ENCODE assay signal across 18 mouse cellular contexts in genomic region chr8:78940049-78940448, GRCm38 (mm10).
A peak's percentile ranks its signal among the peaks of the same experiment; 100 is the strongest.
DNase-seq lines count a peak whose midpoint lies in the region; ATAC-seq and TF ChIP-seq lines count a peak whose summit lies in the region.
"Had no signal": no experiment of that assay in that cellular context is flagged by ENCODE, and none has a peak within 500 bp of the region (broad histone marks: within the 10 kb centered on the region; RNA-seq: fewer than 3 reads in every experiment).

No protein-coding gene starts in this region.

- H3K9ac ChIP-seq in heart, embryonic 15.5 days = no peak overlapping the region
- no peak overlapping the region for H3K9ac ChIP-seq in forebrain, embryonic 15.5 days (replicated peaks)
- H3K9ac ChIP-seq: hindbrain, embryonic 15.5 days; liver, embryonic 12.5 days; lung, embryonic 14.5 days; midbrain, embryonic 13.5 days; stomach, embryonic 15.5 days had no signal

- TF ChIP-seq CTCF in left cerebral cortex, adult 2 months (IDR thresholded peaks at IDR 0.05) = no peak
- no peak for TF ChIP-seq CTCF in kidney, adult 2 months (conservative IDR thresholded peaks at IDR 0.05; ENCODE audit: insufficient read depth, insufficient read length, low read depth, low read length)

- DNase-seq in left cerebral cortex, adult 2 months (ENCODE audit: extremely low spot score in 1 of 2, low spot score in 2 of 2) = no peak
- no peak for DNase-seq in left cerebral cortex, postnatal 25 days (ENCODE audit: low spot score in 2 of 2)
- DNase-seq in MN1 (ENCODE audit: low spot score) = peak; percentile 90
- no peak for DNase-seq in kidney, adult 2 months
- no peak for DNase-seq in cerebellum, postnatal 4 days (ENCODE audit: low spot score in 2 of 2)
- DNase-seq: cerebellum, adult 9-10 months; gastrocnemius, postnatal 25 days; lung, embryonic 14.5 days; right cerebral cortex, adult 18-20 months had no signal

- 0 out of 2 replicates have a peak, but pooled peaks have one; percentile 39 for ATAC-seq in heart, embryonic 15.5 days (replicated peaks; ENCODE audit: insufficient number of reproducible peaks, insufficient read depth, low FRiP score, low read depth)
- no peak for ATAC-seq in forebrain, embryonic 15.5 days (replicated peaks)
- ATAC-seq: intestine, postnatal 0 days; liver, embryonic 12.5 days; midbrain, embryonic 13.5 days; Patski had no signal

- no peaks in the 10 kb centered on the region for H3K9me3 ChIP-seq in heart, embryonic 15.5 days (replicated peaks)
- H3K9me3 ChIP-seq in forebrain, embryonic 15.5 days = no peaks in the 10 kb centered on the region
- H3K9me3 ChIP-seq: hindbrain, embryonic 15.5 days; liver, embryonic 12.5 days; midbrain, embryonic 13.5 days; stomach, embryonic 15.5 days had no signal

- TF ChIP-seq POLR2A in kidney, adult 2 months (IDR thresholded peaks at IDR 0.05; ENCODE audit: low read depth, low read length) = no peak

- WGBS in heart, embryonic 15.5 days = 21% methylated on average over 2 of the region's 2 CpGs
- 76% methylated on average over 2 of the region's 2 CpGs for WGBS in forebrain, embryonic 15.5 days
- WGBS in kidney, adult 2 months = 37% methylated on average over 2 of the region's 2 CpGs

- intact Hi-C loops in left cerebral cortex, adult 2 months (cut with DNase I) = loop anchor here (2.0 kb wide), 1 partner anchor 211 kb away; no protein-coding TSS in a partner anchor
- intact Hi-C loops in left cerebral cortex, postnatal 25 days (cut with DNase I) = no loop called here

- no peaks in the 10 kb centered on the region for H3K27me3 ChIP-seq in heart, embryonic 15.5 days
- no peaks in the 10 kb centered on the region for H3K27me3 ChIP-seq in forebrain, embryonic 15.5 days
- H3K27me3 ChIP-seq in kidney, adult 2 months (replicated peaks; ENCODE audit: control insufficient read depth, insufficient read depth, low read length) = no peaks in the 10 kb centered on the region
- H3K27me3 ChIP-seq: hindbrain, embryonic 15.5 days; liver, embryonic 12.5 days; midbrain, embryonic 13.5 days; stomach, embryonic 15.5 days had no signal

- H3K27ac ChIP-seq in left cerebral cortex, adult 2 months = peak overlapping the region; percentile 44; the same call in 1 of the 2 replicates
- H3K27ac ChIP-seq in heart, embryonic 15.5 days = no peak overlapping the region
- no peak overlapping the region for H3K27ac ChIP-seq in forebrain, embryonic 15.5 days (replicated peaks)
- no peak overlapping the region for H3K27ac ChIP-seq in kidney, adult 2 months (ENCODE audit: insufficient read depth, low read depth, low read length)
- H3K27ac ChIP-seq: hindbrain, embryonic 15.5 days; kidney, postnatal 0 days; liver, embryonic 12.5 days; midbrain, embryonic 13.5 days; stomach, embryonic 15.5 days had no signal

- no peaks in the 10 kb centered on the region for H3K36me3 ChIP-seq in heart, embryonic 15.5 days
- H3K36me3 ChIP-seq in forebrain, embryonic 15.5 days = no peaks in the 10 kb centered on the region
- no peaks in the 10 kb centered on the region for H3K36me3 ChIP-seq in kidney, adult 2 months (ENCODE audit: control insufficient read depth, insufficient read depth, low read length)
- H3K36me3 ChIP-seq: hindbrain, embryonic 15.5 days; liver, embryonic 12.5 days; midbrain, embryonic 13.5 days; stomach, embryonic 15.5 days had no signal

- H3K4me2 ChIP-seq in heart, embryonic 15.5 days = no peak overlapping the region
- no peak overlapping the region for H3K4me2 ChIP-seq in forebrain, embryonic 15.5 days (replicated peaks)
- H3K4me2 ChIP-seq: hindbrain, embryonic 15.5 days; liver, embryonic 12.5 days; lung, embryonic 14.5 days; midbrain, embryonic 13.5 days; stomach, embryonic 15.5 days had no signal

- no peak overlapping the region for H3K4me3 ChIP-seq in left cerebral cortex, adult 2 months
- no peak overlapping the region for H3K4me3 ChIP-seq in heart, embryonic 15.5 days
- no peak overlapping the region for H3K4me3 ChIP-seq in forebrain, embryonic 15.5 days
- H3K4me3 ChIP-seq in kidney, adult 2 months (ENCODE audit: insufficient read depth, low read depth, low read length) = no peak overlapping the region
- H3K4me3 ChIP-seq: hindbrain, embryonic 15.5 days; liver, embryonic 12.5 days; midbrain, embryonic 13.5 days; stomach, embryonic 15.5 days had no signal

- H3K4me1 ChIP-seq in heart, embryonic 15.5 days (replicated peaks) = no peaks in the 10 kb centered on the region
- H3K4me1 ChIP-seq in forebrain, embryonic 15.5 days = no peaks in the 10 kb centered on the region
- H3K4me1 ChIP-seq in kidney, adult 2 months (ENCODE audit: control insufficient read depth, insufficient read depth, low read length) = no peaks in the 10 kb centered on the region
- H3K4me1 ChIP-seq: hindbrain, embryonic 15.5 days; liver, embryonic 12.5 days; midbrain, embryonic 13.5 days; stomach, embryonic 15.5 days had no signal
